Mouse (Mus musculus) gastrocnemius, postnatal 25 days (tissue): Measurements from ENCODE around the gene Rpp38. TPM values are rescaled to one million over a fixed set of nuclear protein-coding genes. Genes with fewer than 3 reads are reported as not detected.

Experiments used
- DNase-seq: peaks from one replicate; pipeline ENCODE4 v3.0.0; 2022
- total RNA-seq, 2 experiments: library from RNA; stranded (reverse); gene quantifications; 1 replicate in 1 of 2; 2 replicates in 1 of 2; pipeline ENCODE4 v1.2.3; 2021

Rpp38 gene
- total RNA-seq, 2 experiments from 2014 or later = 4.6 to 5.3 TPM

- DNase-seq = no peak
Observed at GRCm38 (mm10) chr2:3286243-3286642, 46.2 kb downstream of the Rpp38 start.

DNA sequence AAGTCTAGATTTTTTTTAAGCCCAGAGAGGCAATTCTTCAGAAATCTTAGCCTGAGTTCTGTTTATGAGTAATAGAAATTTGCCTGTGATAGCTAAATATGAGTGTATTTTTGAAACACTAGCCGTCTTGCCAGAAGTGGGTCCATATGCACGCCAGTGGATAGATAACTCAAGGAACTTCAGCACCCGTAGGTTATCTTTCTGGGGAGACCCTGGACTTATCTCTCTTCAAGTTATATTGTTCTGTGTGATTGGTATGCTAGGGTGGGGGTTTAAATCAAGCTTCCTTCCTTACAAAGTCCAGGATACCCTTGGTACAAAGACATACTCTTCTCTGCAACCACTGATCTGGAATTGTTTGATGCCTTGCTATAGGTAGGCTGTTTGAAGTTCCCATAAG, 46.7 kb downstream of the Rpp38 start:
- no peak for DNase-seq

- DNase-seq = no peak
Observed at GRCm38 (mm10) chr2:3285181-3285530, 47.3 kb downstream of the Rpp38 start.

GRCm38 (mm10) chr2:3284473-3285180, 47.8 kb downstream of the Rpp38 start:
- peak; percentile 52 for DNase-seq

GRCm38 (mm10) chr2:3283602-3284472, 48.6 kb downstream of the Rpp38 start, which contains the start of gene Nmt2:
Gene Nmt2, plus strand, starts transcription at chr2:3284212.
- peak; percentile 100 for DNase-seq

DNA sequence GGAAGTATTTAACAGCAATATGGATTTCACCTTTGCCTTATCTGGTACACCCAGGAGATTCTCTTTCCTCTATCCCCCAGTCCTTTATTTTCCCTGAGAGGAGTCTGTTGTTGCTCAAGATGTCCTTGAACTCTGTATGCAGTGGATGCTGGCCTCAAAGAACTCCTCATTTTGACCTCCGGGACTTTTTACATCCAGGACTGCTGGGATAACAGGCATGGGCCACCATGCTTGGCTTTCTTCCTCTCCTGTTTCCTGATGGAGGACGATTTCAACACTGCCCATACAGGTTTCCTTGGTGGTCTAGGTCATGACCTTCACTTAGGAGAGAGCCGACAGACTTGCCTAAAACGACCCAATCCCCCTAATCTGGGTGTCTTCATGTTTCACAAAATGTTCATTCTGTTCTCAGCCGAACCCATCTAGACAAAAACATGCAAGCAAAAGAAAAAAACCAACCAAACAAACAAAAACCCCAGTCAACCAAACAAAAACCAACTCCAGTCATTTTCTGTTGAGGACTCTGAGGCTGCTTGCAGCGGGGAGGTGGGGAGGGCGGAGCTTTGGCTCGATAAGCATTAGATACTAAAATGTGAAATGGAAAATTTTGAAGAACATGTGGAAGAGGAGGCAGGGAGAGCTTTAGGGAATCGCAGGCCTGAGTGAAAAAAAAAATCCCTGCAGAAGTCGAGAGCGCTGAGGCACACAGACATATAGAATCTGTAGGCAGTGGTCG, 49.4 kb downstream of the Rpp38 start:
- DNase-seq = no peak

DNA sequence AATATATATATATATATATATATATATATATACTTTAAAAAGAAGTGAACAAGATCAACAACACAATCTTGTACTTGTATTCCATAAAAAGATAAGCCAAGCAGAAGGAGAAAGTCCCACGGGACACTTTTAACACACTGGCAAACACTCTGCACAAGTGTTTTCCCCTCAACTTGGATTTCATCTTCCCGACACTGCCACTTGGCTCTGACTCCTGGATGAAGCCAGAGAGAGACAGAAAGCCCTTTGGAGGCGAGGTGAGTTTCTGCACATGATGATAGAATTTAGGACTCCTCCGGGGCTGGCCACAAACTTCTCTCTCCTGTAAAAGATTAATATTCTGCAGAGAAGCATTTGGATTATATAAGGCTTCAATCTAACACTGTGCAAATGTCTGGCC, 51.1 kb downstream of the Rpp38 start:
- peak; percentile 25 for DNase-seq

Other genes starting within 250 kb of the Rpp38 start
- 1 to 10 TPM; 3.9 to 4.7 TPM for gene Fam171a1, start 218.4 kb downstream of the Rpp38 start, total RNA-seq
- 1 to 10 TPM; 8.1 to 8.5 TPM for gene Nmt2, start 48.4 kb downstream of the Rpp38 start, total RNA-seq
- gene Acbd7, start 3.5 kb upstream of the Rpp38 start, total RNA-seq = under 1 TPM in 1 of 2 experiments, not detected in 1; 0.59 TPM
- not detected for gene Olah, start 64.6 kb upstream of the Rpp38 start, total RNA-seq
- gene Meig1, start 90.0 kb upstream of the Rpp38 start, total RNA-seq = not detected
- gene Dclre1c, start 91.5 kb upstream of the Rpp38 start, total RNA-seq = 1 to 10 TPM; 1.8 to 3.0 TPM
- gene Suv39h2, start 142.4 kb upstream of the Rpp38 start, total RNA-seq = under 1 TPM; 0.72 to 0.84 TPM
- under 1 TPM; 0.75 to 0.97 TPM for gene Gm45902, start 180.1 kb upstream of the Rpp38 start, total RNA-seq
- gene Hspa14, start 180.2 kb upstream of the Rpp38 start, total RNA-seq = 10 to 100 TPM; 12.6 to 13.2 TPM
- gene Cdnf, start 180.4 kb upstream of the Rpp38 start, total RNA-seq = 10 to 100 TPM; 32.7 to 39.1 TPM
- 1 to 10 TPM; 2.2 to 2.7 TPM for gene Fam107b, start 237.8 kb upstream of the Rpp38 start, total RNA-seq